Mouse (Mus musculus) monocyte, adult 5-6 weeks (primary cell): ENCODE results near the gene Akp3. TPM values are rescaled to one million over a fixed set of nuclear protein-coding genes. Genes with fewer than 3 reads are reported as not detected.

Source experiments
- ATAC-seq: fragments of 153-309, 156-312 bp; replicated peaks from 2 replicates; pipeline ENCODE4 v1.8.0; 2017; ENCODE audit warnings: mild to moderate bottlenecking; ENCODE audit not compliant: low TSS enrichment, insufficient number of reproducible peaks, severe bottlenecking, poor library complexity, low FRiP score
- total RNA-seq: library from RNA; stranded (forward); fragments of 200-1000, 200-491, 200-594 nt; gene quantifications from 3 replicates; pipeline ENCODE4 v1.2.3, GENCODE M21; 2017

Akp3 gene
- total RNA-seq: not detected in 3 replicates

DNA sequence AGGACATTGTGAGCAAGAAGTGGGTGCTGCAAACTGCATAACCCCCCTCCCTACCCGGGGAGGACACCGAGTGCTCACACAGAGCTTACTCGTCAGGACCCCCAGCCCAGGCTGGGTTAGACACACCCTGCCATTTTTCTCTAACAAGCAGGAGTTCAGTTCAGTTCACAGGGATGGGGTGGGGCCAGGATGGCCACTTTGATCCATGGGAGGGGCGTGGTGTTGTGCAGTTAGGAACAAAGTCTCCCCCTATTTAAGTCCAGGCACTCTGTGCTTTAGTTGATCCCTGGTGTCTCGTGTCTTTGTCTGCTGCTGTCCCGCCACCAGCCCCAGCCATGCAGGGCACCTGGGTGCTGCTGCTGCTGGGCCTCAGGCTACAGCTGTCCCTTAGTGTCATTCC, at the start of gene Akp3:
Gene Akp3 (plus strand): TSS at position 301 of the 400 bp plus-strand sequence.
- ATAC-seq: no peak

DNA sequence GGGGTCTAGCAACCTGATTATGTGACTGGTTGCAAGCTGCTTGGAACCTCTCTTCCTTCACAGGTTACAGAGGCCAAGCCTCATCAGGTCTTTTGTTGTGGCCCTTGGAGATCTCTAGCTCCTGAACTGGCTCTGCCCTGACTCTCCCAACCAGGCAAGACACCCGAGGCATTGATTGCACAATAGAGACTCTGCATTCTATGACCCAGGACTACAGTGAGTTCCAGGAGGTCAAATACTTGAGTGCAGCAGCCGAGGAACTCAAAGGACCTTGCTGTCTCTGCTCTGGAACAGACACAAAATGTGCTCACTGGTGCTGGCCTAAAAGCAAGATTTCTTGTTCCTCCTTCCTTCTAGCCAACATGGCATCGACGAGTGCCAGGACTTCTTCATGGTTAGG, 38.6 kb upstream of the Akp3 start:
- ATAC-seq: no peak

DNA sequence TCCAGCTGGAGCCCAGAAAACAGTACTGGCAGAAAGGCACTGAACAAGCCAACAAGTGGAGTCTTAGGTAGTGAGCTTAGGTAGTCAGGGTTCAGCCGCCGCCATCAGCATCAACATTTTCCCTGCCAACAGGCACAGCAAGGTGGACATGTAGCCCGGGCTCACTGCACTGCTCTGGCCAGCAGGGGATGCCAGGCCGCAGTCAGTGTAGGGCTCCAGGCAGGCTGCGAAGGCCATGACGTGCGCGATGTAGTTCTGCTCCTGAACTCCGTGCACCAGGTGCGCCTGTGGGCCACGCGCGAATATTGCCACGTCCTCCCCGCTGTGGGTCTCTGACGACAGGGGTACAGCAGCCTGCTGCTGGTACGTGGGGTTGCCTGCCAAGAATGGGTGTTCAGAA, 37.8 kb upstream of the Akp3 start:
- no peak for ATAC-seq

DNA sequence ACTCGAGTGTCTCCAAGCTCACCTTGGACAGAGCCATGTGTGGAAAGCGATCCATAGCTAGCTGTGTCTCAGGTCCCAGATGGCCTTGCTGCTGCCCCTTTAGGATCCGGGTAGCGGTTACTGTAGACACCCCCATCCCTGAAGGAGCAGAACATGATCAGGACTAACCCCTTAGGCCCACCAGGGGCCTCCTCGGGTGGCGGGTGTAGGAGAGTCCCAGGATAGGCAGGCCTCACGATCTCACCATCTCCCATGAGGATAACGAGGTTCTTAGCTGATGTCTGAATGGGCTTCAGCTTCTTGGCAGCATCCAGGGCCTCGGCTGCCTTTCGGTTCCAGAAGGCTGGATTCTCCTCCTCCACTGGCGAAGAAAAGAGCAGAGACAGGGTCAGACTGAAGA, 35.5 kb upstream of the Akp3 start:
- ATAC-seq: no peak

DNA sequence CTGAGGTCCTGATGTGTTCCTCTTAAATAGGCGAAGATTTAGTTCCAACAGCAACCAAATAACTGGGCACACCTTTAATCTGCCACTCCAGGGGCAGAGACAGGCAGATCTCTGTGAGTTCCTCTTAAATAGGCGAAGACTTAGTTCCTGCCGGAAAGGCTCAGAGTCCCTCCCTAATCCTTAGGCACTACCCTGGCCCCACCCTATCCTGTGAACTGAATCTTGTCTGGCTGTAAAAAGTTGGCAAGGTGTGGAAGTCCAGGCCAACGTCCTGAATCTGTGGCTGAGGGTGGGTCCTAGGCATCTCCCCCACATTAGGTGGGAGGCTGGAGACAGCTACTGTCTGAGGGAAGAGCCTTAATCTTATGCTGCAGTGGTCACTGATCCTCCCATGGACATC, 34.9 kb upstream of the Akp3 start, which contains the start of gene Alppl2:
Gene Alppl2 (minus strand): TSS at position 101 of the 400 bp plus-strand sequence.
- ATAC-seq: no peak

DNA sequence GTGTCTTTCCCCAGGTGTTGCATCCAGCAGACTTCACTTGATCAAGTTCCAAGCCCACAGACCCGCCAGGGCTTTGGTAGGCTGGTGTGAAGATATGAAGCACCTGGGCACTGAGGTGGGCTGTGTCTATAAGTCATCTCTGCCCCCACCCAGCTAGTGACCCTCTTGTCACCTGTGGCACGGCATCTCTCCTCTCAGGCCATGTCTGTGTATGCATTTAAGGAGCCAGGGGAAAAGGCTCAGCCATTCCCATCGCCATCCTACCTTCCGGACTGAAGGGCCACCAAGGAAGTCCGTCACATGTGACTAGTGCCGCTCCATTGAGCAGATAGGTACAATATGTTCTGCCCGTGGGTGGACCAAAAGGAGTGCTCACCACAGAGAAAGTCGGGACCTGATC, 29.1 kb upstream of the Akp3 start:
- ATAC-seq: no peak

DNA sequence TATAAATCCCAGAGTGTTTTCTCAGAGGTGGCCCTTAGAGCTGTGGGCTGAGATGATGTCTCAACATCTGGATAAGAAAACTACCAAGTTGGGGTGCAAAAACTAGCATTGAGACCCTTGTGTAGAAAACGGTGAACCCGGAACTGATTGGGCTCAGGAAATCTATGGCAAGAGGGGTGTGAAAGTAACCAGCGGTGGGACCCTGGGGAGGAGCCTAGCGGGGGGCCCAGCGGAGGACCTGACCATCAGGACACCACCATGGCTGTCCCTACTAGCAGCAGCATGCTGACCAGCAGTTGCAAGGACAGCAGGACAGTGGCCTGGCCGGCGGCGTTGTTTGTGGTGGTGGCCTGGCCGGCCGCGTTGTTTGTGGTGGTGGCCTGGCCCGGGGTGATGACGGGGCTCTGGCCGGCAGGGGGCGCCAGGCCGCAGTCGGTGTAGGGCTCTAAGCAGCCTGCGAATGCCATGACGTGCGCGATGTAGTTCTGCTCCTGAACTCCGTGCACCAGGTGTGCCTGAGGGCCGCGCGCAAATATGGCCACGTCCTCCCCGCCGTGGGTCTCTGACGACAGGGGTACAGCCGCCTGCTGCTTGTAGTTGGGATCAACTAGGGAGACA, 26.3 kb upstream of the Akp3 start:
- ATAC-seq: no peak

DNA sequence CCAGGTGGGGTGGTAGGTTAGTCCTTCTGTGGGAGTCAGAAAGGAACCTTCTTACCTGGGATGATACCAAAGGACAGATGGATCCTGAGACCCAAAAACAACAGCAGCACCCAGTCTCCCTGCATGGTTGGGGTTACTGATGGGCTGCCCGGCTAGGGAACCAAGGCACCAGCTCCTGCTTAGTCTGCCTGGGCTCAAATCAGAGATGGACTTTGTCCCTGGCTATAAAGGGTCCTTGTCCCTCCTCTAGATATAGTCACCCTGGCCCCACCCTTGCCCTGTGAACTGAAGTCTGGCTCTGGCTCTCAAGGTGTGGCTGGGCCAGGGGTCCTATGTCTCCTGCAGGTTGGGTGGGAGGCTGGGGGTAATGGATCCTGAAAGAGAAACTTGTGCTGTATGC, 23.4 kb upstream of the Akp3 start, which contains the start of gene Alpi:
Gene Alpi (minus strand): TSS at position 196 of the 400 bp plus-strand sequence.
- ATAC-seq: no peak

DNA sequence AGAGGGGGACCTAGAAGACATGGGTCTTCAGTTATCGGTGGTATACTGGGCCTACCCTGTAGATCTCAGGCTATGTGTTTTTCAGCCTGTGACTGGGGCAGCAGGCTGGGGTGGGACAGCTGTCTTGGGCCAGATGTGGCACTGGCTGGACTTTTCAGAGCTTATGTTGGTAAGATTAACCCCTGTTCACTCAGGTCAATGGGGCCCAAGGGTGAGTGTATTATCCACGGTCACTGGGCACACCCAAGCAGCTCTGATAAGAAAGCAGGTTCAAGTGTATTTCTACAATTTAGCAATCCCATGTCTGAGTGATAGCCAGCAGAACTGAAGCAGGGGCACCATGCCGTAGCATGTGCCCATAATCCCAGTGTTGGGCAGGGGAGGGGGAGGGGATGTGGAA, 22.7 kb upstream of the Akp3 start:
- ATAC-seq: no peak

DNA sequence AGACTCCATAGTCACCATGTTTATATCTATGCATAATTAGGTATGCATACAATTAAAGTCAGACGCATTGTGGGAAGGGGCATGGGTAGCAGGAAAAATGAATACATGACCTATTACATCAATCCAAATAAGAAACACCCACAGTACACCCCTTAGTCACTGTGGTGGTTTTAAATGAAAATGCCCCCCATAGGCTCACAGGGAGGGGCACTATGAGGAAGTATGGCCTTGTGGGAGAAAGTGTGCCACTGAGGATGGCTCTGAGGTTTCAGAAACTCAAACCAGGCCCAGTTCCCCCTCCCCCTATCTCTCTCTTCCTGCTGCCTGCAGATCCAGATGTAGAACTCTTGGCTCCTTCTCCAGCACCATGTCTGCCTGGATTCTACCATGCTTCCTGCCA, 20.8 kb upstream of the Akp3 start:
- ATAC-seq: no peak

DNA sequence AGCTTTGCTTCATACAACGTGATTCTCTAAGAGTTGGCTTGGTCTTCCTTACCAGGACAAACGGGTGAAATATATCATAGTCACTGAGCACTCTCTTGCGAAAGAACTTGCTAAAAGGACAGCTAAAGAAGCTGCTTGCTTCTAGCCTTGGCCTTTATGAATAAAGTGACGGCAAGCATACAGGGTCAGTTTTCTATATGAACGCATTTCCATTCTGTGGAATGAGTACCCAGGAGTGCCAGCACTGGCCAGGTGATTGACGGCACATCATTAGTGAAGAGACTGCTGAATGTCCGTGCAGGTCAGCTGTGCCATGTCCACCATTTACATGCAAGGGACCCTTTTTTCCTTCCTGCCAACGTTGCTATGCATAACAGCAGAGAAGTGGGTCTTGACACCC, 18.2 kb upstream of the Akp3 start:
- ATAC-seq: no peak

DNA sequence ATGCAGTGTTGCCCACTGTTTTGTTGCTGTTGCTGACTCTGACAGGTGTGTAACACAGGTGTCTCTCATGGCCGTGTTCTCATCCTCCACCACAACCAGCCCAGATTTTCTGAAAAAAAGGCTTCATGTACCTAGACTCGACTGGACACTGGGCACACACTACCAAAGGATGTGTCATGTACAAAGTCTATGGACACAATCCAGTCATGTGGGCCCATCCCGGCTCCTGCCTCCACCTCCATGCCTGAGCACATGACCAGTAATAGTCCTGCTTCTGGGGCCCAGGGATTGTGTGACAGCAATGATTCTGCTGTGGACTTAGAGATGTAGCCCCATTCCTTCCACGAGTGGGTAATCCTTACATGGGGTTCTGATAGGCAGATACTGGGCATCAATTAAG, 16.2 kb upstream of the Akp3 start:
- no peak for ATAC-seq

DNA sequence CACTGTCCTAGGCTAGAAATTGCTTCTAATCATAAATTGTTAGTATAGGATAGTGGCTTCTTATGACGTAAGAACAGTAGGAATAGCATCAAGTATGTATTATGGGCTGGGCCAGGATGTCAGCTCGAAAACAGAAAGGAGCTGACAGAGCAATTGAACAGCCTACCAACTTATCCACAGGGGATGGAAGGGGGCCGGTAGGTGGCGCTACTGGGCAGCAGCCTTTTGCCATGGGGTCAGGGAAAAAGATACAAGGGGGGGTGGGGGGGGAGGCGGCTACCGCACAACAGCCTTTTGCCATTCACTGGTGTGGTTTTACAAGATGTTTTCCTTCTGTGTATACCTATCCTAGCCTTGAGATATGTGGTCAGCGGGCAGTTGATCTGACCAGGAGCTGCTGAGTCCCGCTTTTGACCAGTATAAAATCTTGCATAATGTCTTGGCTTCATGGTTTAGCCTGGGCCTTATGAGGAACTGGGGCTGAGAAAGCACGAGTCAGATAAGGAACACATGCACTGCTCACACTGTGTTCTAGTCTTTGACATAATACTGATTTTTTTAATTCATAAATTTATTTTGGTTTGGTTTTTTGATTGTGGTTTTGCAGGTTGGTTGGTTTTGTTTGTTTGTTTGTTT, 12.9 kb upstream of the Akp3 start:
- ATAC-seq: no peak

DNA sequence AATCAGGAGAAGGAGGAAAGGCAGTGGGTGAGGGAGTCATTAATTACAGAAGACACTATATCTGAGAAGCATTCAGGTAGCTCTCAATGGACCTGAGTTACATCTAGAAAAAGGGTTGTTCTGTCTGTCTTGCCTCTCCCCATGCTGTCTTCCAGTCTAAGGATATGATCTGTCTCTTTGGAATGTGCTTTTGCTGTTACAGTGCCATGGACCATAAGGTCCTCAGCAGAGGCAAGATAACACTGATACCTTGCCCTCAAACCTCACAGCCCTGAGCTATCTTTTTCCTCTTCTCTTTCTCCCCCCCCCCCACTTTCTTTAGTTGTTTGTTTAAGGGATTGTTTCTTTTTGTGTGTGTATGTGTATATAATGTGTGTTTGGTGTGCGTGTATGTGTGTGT, 10.0 kb upstream of the Akp3 start:
- no peak for ATAC-seq

DNA sequence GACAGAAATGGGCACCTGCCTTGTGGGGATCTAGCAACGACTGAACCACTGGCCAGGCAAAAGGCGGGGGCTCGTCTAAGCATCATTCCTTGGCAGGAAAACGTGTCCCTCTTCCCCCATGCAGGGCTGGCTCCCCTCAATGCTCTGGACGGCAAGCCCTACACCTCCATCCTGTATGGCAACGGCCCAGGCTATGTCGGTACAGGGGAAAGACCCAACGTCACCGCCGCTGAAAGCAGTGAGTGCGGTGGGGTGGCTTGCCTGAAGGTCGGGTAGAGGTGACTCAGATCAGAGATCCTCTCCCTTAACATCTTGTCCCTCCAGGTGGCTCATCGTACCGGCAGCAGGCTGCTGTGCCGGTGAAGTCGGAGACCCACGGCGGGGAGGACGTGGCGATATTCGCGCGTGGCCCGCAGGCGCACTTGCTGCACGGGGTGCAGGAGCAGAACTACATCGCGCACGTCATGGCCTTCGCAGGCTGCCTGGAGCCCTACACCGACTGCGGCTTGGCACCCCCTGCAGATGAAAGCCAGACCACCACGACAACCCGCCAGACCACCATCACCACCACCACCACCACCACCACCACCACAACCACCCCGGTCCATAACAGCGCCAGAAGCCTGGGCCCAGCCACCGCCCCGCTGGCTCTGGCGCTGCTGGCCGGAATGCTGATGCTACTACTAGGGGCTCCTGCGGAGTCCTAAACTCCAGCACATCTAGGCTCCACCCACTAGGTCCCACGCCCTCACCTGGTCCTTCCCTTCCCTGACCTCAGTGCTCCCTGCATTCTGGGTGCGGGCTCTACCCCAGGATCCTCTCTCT, 2.6 kb downstream of the Akp3 start:
- ATAC-seq: no peak

DNA sequence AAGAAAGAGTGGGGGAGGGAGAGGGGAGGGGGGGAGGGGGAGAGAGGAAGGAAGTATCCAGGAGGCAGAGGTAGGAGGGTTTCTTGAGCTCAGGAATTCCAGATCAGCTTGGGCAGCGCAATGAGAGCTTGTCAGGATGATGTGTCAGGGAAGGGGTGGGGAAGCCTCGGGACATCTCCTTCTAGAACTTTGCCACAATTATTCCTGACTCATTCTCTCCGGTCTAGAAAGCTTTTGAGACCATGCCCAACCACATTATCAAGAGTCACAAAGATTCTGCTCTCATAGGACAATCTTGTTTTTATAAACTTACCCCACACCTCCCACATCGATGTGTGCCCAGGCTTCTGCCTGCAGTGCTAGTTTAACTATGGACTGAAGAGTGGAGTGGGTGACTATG, 7.0 kb downstream of the Akp3 start:
- no peak for ATAC-seq

DNA sequence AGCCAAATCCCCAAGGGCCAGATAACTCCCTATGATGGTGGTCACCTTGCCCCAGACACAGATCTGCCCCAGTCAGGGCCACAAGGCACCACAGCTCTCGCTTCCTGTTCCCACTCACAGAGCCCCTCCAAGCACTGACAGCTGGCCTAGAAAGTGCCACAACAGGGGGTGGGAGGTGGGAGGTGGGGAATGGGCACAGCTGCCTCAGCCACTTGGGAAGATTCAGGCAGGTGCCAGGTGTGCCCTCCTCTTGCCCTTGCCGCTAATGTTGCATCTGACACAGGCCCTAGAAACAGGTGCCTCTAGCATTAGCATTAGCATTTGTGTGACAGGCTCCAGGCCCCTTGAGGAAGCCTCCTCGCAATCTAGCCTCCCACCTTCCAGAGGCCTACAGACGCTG, 16.8 kb downstream of the Akp3 start:
- ATAC-seq: no peak

DNA sequence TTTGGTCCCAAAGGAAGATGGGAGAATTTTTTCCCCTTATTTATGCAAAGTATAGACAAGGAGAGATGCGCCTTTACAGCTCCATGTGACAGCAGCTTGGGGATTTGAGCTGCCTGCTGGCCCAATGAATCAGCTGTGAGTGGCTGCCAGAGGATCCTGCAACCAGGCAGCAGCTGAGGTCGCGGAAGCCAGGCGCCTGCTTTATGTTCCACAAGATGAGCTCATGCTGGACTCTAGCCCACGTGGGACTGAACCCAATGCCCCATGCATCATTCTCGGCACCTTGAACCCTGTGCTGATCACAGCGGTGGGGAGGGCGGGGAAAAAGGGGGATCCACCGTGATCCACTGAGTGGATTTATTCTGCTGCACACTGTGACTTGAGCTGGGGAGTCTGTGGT, 17.7 kb downstream of the Akp3 start:
- no peak for ATAC-seq

DNA sequence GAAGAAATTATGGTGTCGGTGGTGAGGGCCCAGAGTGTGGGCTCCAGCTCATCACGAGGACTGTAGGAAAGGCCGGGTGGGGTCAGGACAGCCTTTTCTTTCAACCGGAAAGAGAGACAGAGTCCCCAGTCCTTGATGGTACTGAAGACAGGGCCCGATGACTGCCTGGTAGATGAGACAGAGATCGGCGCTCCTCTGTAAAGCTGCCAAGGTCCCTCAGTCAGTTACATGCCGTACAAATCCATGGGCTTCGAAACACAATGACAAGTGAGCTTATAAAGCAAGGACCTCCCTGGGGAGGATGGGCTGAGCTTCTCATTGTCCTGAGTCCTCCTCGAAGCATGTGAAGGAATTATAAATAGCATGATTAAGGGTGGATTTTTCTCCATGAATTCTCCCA, 18.4 kb downstream of the Akp3 start:
- no peak for ATAC-seq

DNA sequence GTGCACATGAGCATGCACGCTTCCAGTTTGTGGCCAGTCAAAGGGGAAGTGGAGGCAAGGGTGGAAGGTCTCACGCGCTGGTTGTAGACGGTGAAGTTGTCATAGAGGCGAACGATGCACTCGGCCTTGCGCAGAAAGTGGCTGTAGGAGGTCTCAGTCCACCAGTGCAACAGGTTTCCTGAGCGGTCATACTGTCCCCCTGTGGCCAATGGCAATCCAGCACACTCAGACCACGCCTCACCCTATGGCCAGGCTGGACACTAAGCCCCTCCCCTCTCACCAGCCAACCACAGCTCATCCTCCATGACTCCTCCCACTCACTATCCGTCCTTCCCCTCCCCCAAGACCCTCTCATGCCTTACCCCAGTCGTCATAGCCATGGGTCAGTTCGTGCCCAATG, 24.6 kb downstream of the Akp3 start:
- ATAC-seq: no peak
